Mouse (Mus musculus): ENCODE measurements at regions not wholly inside any gene's neighbourhood (a gene's known extent, or its start where the extent isn't known, plus 50 kb on each side); places are given as distances from the start of the nearest gene placed in this dataset.

- H3K4me1 ChIP-seq (ENCODE audit: control insufficient read depth, insufficient read depth, low read length) = no peaks in the 10 kb centered on the region
- H3K9ac ChIP-seq (ENCODE audit: low read depth, low read length) = no peak overlapping the region
- no peaks in the 10 kb centered on the region for H3K27me3 ChIP-seq (ENCODE audit: control insufficient read depth, insufficient read depth, low read length)
- WGBS = 58% methylated on average over 8 of the region's 8 CpGs
- no peak for DNase-seq (ENCODE audit: extremely low read depth, low read depth, low spot score)
- H3K27ac ChIP-seq (replicated peaks; ENCODE audit: insufficient read depth, low read depth, low read length) = no peak overlapping the region
- TF ChIP-seq CTCF (IDR thresholded peaks at IDR 0.05; ENCODE audit: low read depth, low read length) = no peak
- no peak for TF ChIP-seq POLR2A (IDR thresholded peaks at IDR 0.05; ENCODE audit: extremely low read depth, insufficient read depth, low read length)
- no peak overlapping the region for H3K4me3 ChIP-seq (ENCODE audit: insufficient read depth, low read depth, low read length)
- no peaks in the 10 kb centered on the region for H3K36me3 ChIP-seq (ENCODE audit: control insufficient read depth, insufficient read depth, low read length)
- H3K79me2 ChIP-seq (ENCODE audit: control insufficient read depth, insufficient read depth, low read length) = no peaks in the 10 kb centered on the region
These were observed 499.3 kb downstream of the Nuf2 start for GRCm38 (mm10) chr1:169031849-169032542.

GRCm38 (mm10) chr1:169027706-169028105 is 503.6 kb downstream of the Nuf2 start:
- no peaks in the 10 kb centered on the region for H3K79me2 ChIP-seq (ENCODE audit: control insufficient read depth, insufficient read depth, low read length)
- TF ChIP-seq POLR2A (IDR thresholded peaks at IDR 0.05; ENCODE audit: extremely low read depth, insufficient read depth, low read length) (no peak), CTCF (IDR thresholded peaks at IDR 0.05; ENCODE audit: low read depth, low read length) (no peak)
- no peaks in the 10 kb centered on the region for H3K4me1 ChIP-seq (ENCODE audit: control insufficient read depth, insufficient read depth, low read length)
- H3K27ac ChIP-seq (replicated peaks; ENCODE audit: insufficient read depth, low read depth, low read length) = no peak overlapping the region
- WGBS = 70% methylated on average over 6 of the region's 6 CpGs
- DNase-seq (ENCODE audit: extremely low read depth, low read depth, low spot score) = no peak
- no peak overlapping the region for H3K9ac ChIP-seq (ENCODE audit: low read depth, low read length)
- H3K27me3 ChIP-seq (ENCODE audit: control insufficient read depth, insufficient read depth, low read length) = no peaks in the 10 kb centered on the region
- H3K4me3 ChIP-seq (ENCODE audit: insufficient read depth, low read depth, low read length) = no peak overlapping the region
- no peaks in the 10 kb centered on the region for H3K36me3 ChIP-seq (ENCODE audit: control insufficient read depth, insufficient read depth, low read length)

- 89% methylated on average over 3 of the region's 3 CpGs for WGBS
- Histone ChIP-seq H3K79me2 (ENCODE audit: control insufficient read depth, insufficient read depth, low read length) (no peaks in the 10 kb centered on the region), H3K9ac (ENCODE audit: low read depth, low read length) (no peak overlapping the region), H3K27me3 (ENCODE audit: control insufficient read depth, insufficient read depth, low read length) (no peaks in the 10 kb centered on the region), H3K27ac (replicated peaks; ENCODE audit: insufficient read depth, low read depth, low read length) (no peak overlapping the region), H3K36me3 (ENCODE audit: control insufficient read depth, insufficient read depth, low read length) (no peaks in the 10 kb centered on the region), H3K4me1 (ENCODE audit: control insufficient read depth, insufficient read depth, low read length) (no peaks in the 10 kb centered on the region), H3K4me3 (ENCODE audit: insufficient read depth, low read depth, low read length) (no peak overlapping the region)
- no peak for DNase-seq (ENCODE audit: extremely low read depth, low read depth, low spot score)
- TF ChIP-seq POLR2A (IDR thresholded peaks at IDR 0.05; ENCODE audit: extremely low read depth, insufficient read depth, low read length) = no peak
- no peak for TF ChIP-seq CTCF (IDR thresholded peaks at IDR 0.05; ENCODE audit: low read depth, low read length)
These were observed 504.0 kb downstream of the Nuf2 start for GRCm38 (mm10) chr1:169027241-169027640.

GRCm38 (mm10) chr1:169024531-169024930 is 506.7 kb downstream of the Nuf2 start:
- H3K9ac ChIP-seq (ENCODE audit: low read depth, low read length) = no peak overlapping the region
- no peaks in the 10 kb centered on the region for H3K4me1 ChIP-seq (ENCODE audit: control insufficient read depth, insufficient read depth, low read length)
- no peak overlapping the region for H3K27ac ChIP-seq (replicated peaks; ENCODE audit: insufficient read depth, low read depth, low read length)
- WGBS = 75% methylated on average over 4 of the region's 4 CpGs
- H3K4me3 ChIP-seq (ENCODE audit: insufficient read depth, low read depth, low read length) = no peak overlapping the region
- no peaks in the 10 kb centered on the region for H3K27me3 ChIP-seq (ENCODE audit: control insufficient read depth, insufficient read depth, low read length)
- no peaks in the 10 kb centered on the region for H3K79me2 ChIP-seq (ENCODE audit: control insufficient read depth, insufficient read depth, low read length)
- DNase-seq (ENCODE audit: extremely low read depth, low read depth, low spot score) = no peak
- H3K36me3 ChIP-seq (ENCODE audit: control insufficient read depth, insufficient read depth, low read length) = no peaks in the 10 kb centered on the region
- TF ChIP-seq POLR2A (IDR thresholded peaks at IDR 0.05; ENCODE audit: extremely low read depth, insufficient read depth, low read length) = no peak

- TF ChIP-seq POLR2A (IDR thresholded peaks at IDR 0.05; ENCODE audit: extremely low read depth, insufficient read depth, low read length) (no peak), CTCF (IDR thresholded peaks at IDR 0.05; ENCODE audit: low read depth, low read length) (no peak)
- Histone ChIP-seq H3K27me3 (ENCODE audit: control insufficient read depth, insufficient read depth, low read length) (no peaks in the 10 kb centered on the region), H3K36me3 (ENCODE audit: control insufficient read depth, insufficient read depth, low read length) (no peaks in the 10 kb centered on the region), H3K4me1 (ENCODE audit: control insufficient read depth, insufficient read depth, low read length) (no peaks in the 10 kb centered on the region), H3K4me3 (ENCODE audit: insufficient read depth, low read depth, low read length) (no peak overlapping the region), H3K79me2 (ENCODE audit: control insufficient read depth, insufficient read depth, low read length) (no peaks in the 10 kb centered on the region), H3K27ac (replicated peaks; ENCODE audit: insufficient read depth, low read depth, low read length) (no peak overlapping the region), H3K9ac (ENCODE audit: low read depth, low read length) (no peak overlapping the region)
- no peak for DNase-seq (ENCODE audit: extremely low read depth, low read depth, low spot score)
- WGBS = 88% methylated on average over 14 of the region's 14 CpGs
These were observed 539.6 kb downstream of the Nuf2 start for GRCm38 (mm10) chr1:168991506-168992244.

Measured in liver, adult 2 months (tissue).